Mouse (Mus musculus): ENCODE data around the gene Acp7. TPM values are rescaled to one million over a fixed set of nuclear protein-coding genes. Genes with fewer than 3 reads are reported as not detected.

The Acp7 gene
- total and polyA plus RNA-seq, 3 experiments, result not detected

DNA sequence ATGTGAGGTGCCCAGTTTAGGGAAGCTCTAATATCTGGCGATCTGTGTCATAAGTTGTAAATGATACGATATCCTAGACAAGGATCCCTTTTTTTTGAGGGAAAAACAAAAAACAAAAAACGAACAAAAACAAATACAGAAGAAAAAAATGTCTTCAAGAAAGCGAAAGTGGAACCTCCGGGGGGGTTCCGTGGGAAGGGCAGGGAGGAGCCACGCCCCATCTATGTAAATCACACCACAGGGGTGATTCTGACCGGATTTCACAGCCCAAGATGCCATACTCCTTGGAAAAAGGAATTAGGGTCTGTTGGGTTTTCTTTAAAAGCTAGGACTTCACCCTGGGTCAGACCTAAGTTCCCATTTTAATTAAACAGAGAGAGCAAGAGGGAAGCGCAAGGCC is 43.9 kb upstream of the Acp7 start:
- Histone ChIP-seq H3K27ac (ENCODE audit: control insufficient read depth, low read depth, low read length) (no peak overlapping the region), H3K4me1 (ENCODE audit: control insufficient read depth in 1 of 2, insufficient read depth in 2 of 2, low read length in 2 of 2) (peaks cover 0 to 9% of the 10 kb centered on the region in 2 experiments; a peak in 3 of 4 replicates), H3K27me3 (ENCODE audit: control insufficient read depth in 1 of 2, insufficient read depth in 2 of 2, low read length in 2 of 2) (no peaks in the 10 kb centered on the region; a peak in 1 of 4 replicates), H3K9me3 (replicated peaks; ENCODE audit: insufficient read depth, low read length) (no peaks in the 10 kb centered on the region), H3K4me3 (ENCODE audit: control insufficient read depth in 1 of 2, insufficient read depth in 1 of 2, low read depth in 2 of 2, low read length in 2 of 2) (peak overlapping the region; percentile 62 to 99), H3K36me3 (ENCODE audit: control insufficient read depth in 1 of 2, insufficient read depth in 2 of 2, low read length in 2 of 2) (peaks cover 0 to 2% of the 10 kb centered on the region in 2 experiments; a peak in 1 of 4 replicates), H3K79me2 (ENCODE audit: control insufficient read depth, insufficient read depth, low read length, poor library complexity) (no peaks in the 10 kb centered on the region), H3K9ac (ENCODE audit: control insufficient read depth, low read depth, low read length, poor library complexity, severe bottlenecking) (peak overlapping the region; percentile 57)
- DNase-seq (ENCODE audit: low read depth, low spot score), result peak; percentile 76
- no peak for TF ChIP-seq RAD21 (IDR thresholded peaks at IDR 0.05; ENCODE audit: low read depth, low read length)
- TF ChIP-seq POLR2AphosphoS2 (IDR thresholded peaks at IDR 0.05; ENCODE audit: low read length), result no peak
- TF ChIP-seq POLR2AphosphoS5 (IDR thresholded peaks at IDR 0.05; ENCODE audit: borderline replicate concordance, low read depth, low read length), result no peak
- no peak for TF ChIP-seq MAZ (IDR thresholded peaks at IDR 0.05; ENCODE audit: low read depth, low read length)
- no peak for TF ChIP-seq MAX (IDR thresholded peaks at IDR 0.05; ENCODE audit: low read length)
- no peak for TF ChIP-seq MAFK (IDR thresholded peaks at IDR 0.05; ENCODE audit: borderline replicate concordance, low read depth, low read length)
- no peak for TF ChIP-seq USF1 (IDR thresholded peaks at IDR 0.05; ENCODE audit: low read depth, low read length)
- TF ChIP-seq SIN3A (IDR thresholded peaks at IDR 0.05; ENCODE audit: low read length), result no peak; the same call in 1 of the 2 replicates
- TF ChIP-seq MEF2A (IDR thresholded peaks at IDR 0.05; ENCODE audit: extremely low read depth, insufficient replicate concordance, low read depth, low read length, poor library complexity, severe bottlenecking), result no peak
- no peak for TF ChIP-seq BHLHE40 (IDR thresholded peaks at IDR 0.05; ENCODE audit: borderline replicate concordance, low read depth, low read length)
- TF ChIP-seq POLR2A (IDR thresholded peaks at IDR 0.05; ENCODE audit: control insufficient read depth in 1 of 2, insufficient read depth in 1 of 2, low read depth in 1 of 2, low read length in 2 of 2, poor library complexity in 1 of 2), result no peak
- TF ChIP-seq MYC (IDR thresholded peaks at IDR 0.05; ENCODE audit: low read depth, low read length), result 0 out of 2 replicates have a peak, but pooled peaks have one; percentile 21
- no peak for TF ChIP-seq RCOR1 (IDR thresholded peaks at IDR 0.05; ENCODE audit: low read depth, low read length)
- TF ChIP-seq CHD1 (IDR thresholded peaks at IDR 0.05; ENCODE audit: low read depth, low read length), result peak; percentile 65; the same call in 1 of the 2 replicates
- TF ChIP-seq TBP (IDR thresholded peaks at IDR 0.05; ENCODE audit: low read depth, low read length), result no peak
- no peak for TF ChIP-seq CTCF (IDR thresholded peaks at IDR 0.05 in 2 of 3, conservative IDR thresholded peaks at IDR 0.05 in 1 of 3; ENCODE audit: control insufficient read depth in 1 of 3, insufficient read depth in 1 of 3, low read depth in 2 of 3, low read length in 3 of 3, poor library complexity in 1 of 3, severe bottlenecking in 1 of 3)
- TF ChIP-seq NELFE (IDR thresholded peaks at IDR 0.05; ENCODE audit: low read depth, low read length), result no peak
- TF ChIP-seq ZMIZ1 (IDR thresholded peaks at IDR 0.05; ENCODE audit: low read depth, low read length), result no peak
- no peak for TF ChIP-seq ZKSCAN1 (IDR thresholded peaks at IDR 0.05; ENCODE audit: low read depth, low read length)
- TF ChIP-seq CHD2 (IDR thresholded peaks at IDR 0.05; ENCODE audit: low read length), result no peak
- no peak for TF ChIP-seq NRF1 (IDR thresholded peaks at IDR 0.05; ENCODE audit: insufficient read depth, low read depth, low read length, poor library complexity, severe bottlenecking)
- no peak for TF ChIP-seq TCF12 (IDR thresholded peaks at IDR 0.05; ENCODE audit: low read depth, low read length)
- no peak for TF ChIP-seq E2F4 (IDR thresholded peaks at IDR 0.05; ENCODE audit: borderline replicate concordance, low read depth, low read length)
- TF ChIP-seq ETS1 (IDR thresholded peaks at IDR 0.05; ENCODE audit: low read depth, low read length), result peak; percentile 63; the same call in 1 of the 2 replicates
- TF ChIP-seq ZC3H11A (IDR thresholded peaks at IDR 0.05; ENCODE audit: low read depth, low read length), result no peak
- no peak for TF ChIP-seq TAL1 (IDR thresholded peaks at IDR 0.05; ENCODE audit: low read length)
- no peak for TF ChIP-seq USF2 (IDR thresholded peaks at IDR 0.05; ENCODE audit: borderline replicate concordance in 1 of 2, insufficient read depth in 1 of 2, low read depth in 1 of 2, low read length in 2 of 2)
- no peak for TF ChIP-seq UBTF (IDR thresholded peaks at IDR 0.05; ENCODE audit: borderline replicate concordance, insufficient read depth, low read depth, low read length)
- TF ChIP-seq KAT2A (conservative IDR thresholded peaks at IDR 0.05; ENCODE audit: low read depth, low read length), result no peak
- peak; percentile 50; the same call in 1 of the 2 replicates for TF ChIP-seq ZNF384 (IDR thresholded peaks at IDR 0.05; ENCODE audit: low read depth, low read length)
- TF ChIP-seq ELF1 (IDR thresholded peaks at IDR 0.05; ENCODE audit: low read depth, low read length), result no peak
- no peak for TF ChIP-seq GABPA (IDR thresholded peaks at IDR 0.05; ENCODE audit: low read depth, low read length)
- TF ChIP-seq GATA1 (IDR thresholded peaks at IDR 0.05; ENCODE audit: low read depth, low read length), result 0 out of 2 replicates have a peak, but pooled peaks have one; percentile 11
- TF ChIP-seq SMC3 (IDR thresholded peaks at IDR 0.05; ENCODE audit: low read depth, low read length), result no peak
- no peak for TF ChIP-seq EP300 (IDR thresholded peaks at IDR 0.05; ENCODE audit: low read depth in 1 of 2, low read length in 2 of 2)
- TF ChIP-seq JUND (IDR thresholded peaks at IDR 0.05; ENCODE audit: low read depth, low read length), result no peak
- TF ChIP-seq MXI1 (IDR thresholded peaks at IDR 0.05; ENCODE audit: low read depth, low read length), result no peak
- TF ChIP-seq MYB (IDR thresholded peaks at IDR 0.05; ENCODE audit: low read depth, low read length), result no peak
